Mouse (Mus musculus) induced T-regulatory cell, adult 2 months (primary cell): ENCODE data around the gene Unc13c.
A peak's percentile ranks its signal among the peaks of the same experiment; 100 is the strongest.

Source experiments
- DNase-seq: peaks from one replicate; pipeline ENCODE4 v3.0.0-alpha.2; 2012; ENCODE audit warnings: low read depth

Unc13c gene

DNA sequence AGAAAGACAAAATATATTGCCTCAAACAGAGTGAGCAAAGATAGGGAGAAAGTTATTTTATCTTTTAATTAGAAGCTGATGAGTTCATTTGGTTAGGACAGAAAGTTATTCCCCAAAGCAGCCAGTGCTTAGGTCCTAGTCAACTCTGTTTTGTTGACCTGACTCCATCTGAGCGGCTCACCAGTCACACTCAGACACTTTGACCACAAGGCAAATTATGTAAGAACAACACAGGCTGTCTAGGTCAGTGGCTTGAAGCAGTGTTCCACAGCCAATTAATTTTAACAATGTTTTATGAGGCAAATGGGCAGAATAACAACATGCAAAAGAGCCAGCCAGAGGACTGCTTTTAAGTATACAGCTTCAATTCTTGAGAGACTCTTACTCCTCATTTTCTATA, 343.6 kb downstream of the Unc13c start:
- no peak for DNase-seq

DNA sequence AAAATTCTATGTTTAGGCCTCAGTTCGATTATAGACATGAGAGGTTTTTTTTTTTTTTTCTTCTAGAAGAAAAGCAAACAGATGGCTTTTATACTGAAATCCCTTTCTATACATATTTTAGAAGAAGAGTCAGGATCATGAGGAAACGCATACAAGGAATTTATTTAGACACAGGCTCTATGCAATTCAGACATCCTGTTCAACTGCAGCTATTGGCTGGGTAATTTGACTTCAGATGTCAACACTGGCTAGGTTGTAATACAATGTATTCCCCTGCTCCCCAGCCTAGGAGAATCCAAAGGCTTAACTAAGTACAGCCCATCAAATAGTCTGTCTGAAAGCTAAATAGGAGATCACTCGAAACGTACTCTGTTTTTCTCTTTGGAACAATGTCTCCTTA, 355.9 kb downstream of the Unc13c start:
- DNase-seq = no peak

DNA sequence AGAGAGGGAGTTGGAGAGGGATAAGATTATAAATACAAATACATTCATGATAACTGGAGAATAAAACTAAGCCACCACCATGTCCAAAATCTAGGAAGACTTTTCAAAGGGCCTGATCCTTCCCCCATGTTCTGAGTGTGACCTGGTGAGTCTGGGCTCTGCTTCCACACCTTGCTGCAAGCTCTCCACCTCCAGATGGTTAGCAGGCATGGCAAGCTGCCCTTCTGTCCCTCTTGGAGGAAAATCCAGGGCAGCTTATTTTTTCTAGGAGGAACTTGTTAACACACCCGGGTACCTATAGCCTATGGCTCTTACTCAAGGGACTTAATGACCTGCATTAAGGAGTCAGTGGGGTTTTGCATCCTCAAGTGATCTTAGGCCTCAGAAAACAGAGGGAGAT, 364.8 kb downstream of the Unc13c start:
- DNase-seq = no peak

DNA sequence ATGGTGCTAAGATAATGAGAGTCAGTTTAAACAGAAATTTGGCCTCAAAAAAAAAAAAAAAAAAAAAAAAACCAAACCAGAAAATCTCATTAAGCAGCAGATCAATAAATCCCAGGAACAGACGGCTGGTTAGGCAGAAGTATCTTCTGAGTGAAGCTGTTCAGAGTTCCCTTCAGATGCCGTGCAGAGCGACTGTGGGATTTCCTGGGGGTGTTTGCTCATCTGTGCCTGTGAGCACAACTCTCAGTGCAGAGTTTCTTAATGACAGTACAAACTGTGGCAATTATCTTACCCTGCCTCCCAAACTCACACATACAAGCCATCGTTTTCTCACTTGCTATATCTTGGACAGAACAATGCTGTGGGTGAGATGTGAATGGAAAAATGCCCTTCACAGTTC, 403.2 kb downstream of the Unc13c start:
- DNase-seq = no peak

DNA sequence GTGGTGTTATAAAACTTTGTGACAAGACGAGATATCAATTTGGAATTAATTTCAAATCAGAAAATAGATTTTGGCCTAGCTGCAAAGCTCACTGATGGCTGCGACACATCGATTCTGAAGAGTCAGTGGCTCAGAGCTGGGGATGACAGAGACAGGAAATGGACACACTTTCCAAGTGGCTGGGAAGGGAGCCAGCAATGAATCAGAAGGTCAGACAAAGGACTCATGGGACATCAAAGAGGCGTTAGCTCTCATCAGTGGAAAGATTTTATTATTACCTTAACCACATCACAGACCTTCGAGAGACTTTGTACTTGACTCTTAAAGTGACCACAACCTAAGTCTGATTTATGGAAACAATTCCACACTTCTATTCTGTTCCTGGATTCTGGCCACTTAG, 408.7 kb downstream of the Unc13c start:
- no peak for DNase-seq

DNA sequence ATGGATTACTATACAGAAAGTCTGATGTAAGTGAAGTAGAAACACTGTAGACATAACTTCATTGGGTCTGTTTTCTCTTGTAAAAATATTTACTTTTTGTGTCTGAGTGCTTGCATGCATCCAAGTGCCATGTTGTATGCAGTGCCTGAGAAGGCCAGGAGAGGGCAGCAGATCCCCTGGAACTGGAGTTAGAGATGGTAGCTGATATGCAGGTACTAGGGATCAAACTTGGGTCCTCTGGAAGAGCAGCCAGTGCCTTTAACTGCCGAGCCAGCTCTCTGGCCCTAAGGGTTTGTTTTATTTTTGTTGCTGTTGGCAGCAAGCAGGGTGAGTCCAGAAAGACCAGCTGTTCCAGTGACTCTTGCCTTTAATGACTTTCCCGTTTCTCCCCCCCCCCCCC, 411.0 kb downstream of the Unc13c start:
- peak; percentile 30 for DNase-seq

DNA sequence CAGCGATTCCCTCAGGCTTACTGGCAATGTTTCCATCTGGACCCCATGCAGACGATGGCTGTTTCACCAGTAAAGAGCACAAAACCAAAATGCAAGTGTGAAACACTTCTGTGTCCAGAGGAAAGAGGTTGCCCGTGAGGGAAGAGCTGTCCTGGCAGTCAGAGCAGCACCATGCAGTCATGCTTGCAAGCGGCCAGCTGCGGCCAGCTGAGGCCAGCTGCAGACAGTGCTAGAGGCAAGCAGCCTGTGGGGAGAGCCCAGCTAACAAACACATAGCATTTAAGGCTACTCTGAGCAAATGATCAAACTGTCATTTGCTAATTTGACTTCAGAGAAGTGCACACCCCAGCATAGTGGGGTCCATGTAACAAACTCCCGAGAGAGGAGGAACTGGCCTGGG, 413.4 kb downstream of the Unc13c start:
- no peak for DNase-seq

DNA sequence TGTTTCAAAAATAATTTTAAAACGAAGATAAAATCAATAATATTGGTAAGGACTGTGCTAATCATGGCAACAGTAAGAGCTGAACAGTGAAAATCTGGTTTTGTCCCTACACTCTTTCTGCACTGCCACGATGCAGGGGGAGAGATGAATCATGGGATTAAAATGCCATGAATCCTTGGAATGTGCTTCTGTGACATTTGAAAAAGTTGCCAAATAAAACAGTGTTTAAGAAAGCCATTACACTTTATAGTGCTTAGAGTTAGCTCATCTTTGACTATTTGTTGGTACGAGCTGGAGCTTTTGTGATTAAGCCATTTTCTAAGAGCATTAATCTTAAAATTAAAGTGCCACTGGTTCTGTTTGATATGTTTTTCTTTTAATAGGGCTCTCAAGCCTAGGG, 496.2 kb downstream of the Unc13c start:
- DNase-seq = no peak

DNA sequence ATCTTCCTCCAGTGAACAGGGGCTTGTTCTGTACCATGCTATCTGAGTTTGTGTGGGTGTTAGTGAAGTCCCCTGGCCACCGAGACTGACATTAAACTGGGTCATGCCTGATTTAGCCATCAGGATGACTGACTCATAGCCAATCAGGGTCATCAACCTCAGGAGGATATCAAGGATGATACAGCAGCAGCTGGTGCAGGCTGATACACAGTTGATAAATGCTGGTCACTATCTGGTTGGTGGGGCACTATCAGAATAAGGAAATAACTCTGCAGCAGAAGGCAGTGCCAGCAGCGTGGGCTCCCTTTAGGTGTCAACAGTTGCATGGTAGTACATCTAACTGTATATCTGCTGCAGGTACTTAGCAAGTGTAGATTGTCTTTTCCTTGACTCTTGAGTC, 506.7 kb downstream of the Unc13c start:
- DNase-seq = no peak

DNA sequence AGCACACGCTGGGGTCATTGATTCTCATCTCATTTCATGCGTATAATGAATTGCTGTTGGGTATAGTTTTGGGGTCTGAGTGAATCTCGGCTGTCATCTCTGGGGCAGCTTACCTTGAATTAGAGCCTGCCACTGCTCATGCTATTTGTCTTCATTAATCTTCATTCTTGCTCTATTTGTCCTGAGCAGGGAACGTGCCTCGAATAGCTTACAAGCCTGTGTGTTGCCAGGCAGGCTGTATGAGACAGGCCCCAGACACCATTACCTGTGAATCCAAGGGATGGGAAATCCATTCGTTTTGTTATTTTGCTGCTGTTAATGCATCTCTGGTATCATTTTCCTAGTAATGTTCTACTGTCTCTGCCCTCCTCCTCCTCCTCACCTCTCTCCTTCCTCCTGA, 518.8 kb downstream of the Unc13c start:
- no peak for DNase-seq

DNA sequence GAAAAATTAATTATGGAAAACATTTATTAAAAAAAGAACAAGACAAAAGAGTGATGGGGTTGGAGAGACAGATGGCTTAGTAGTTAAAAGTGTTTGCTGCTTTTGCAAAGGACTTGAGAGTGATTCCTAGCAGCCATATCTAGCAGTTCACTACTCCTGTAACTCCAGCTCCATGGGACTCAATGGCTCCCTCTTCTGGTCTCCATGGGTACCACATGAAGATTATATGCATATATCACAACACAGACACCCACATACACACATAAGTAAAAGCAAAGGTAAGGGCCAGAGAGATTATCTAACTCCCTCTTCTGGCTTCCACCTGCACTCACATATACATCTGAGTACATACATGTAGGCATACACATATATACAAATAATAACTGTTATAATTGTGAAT, 519.5 kb downstream of the Unc13c start:
- DNase-seq = peak; percentile 1

DNA sequence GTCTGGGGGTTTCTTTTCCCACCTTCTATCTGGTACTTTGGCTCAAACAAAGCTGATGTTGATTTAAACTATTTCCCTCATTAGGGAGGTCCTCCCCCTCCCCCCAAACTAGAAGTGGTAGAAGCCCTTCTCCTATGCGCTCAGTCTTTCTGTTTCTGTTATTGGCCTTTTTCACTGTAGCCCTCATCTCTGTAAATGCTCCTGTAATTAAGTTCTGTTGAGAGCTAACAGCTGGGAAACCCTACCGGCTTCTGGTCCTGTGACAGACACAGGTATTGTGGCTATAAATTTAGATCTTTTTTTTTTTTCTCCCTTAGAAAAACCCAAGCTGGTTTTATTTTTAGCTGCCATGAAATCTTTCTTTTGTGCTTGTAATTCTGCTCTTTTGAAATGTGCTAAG, 536.8 kb downstream of the Unc13c start:
- no peak for DNase-seq
